Mouse (Mus musculus) kidney, embryonic 15.5 days (tissue): ENCODE measurements around the gene Tmem9. TPM values are rescaled to one million over a fixed set of nuclear protein-coding genes. Genes with fewer than 3 reads are reported as not detected.

Experiments used
- ATAC-seq: fragments of 200-750 bp; cut with Nextera tagmentation; replicated peaks from 2 replicates; pipeline ENCODE4 v1.8.0; 2017; ENCODE audit warnings: moderate TSS enrichment; ENCODE audit not compliant: low FRiP score
- H3K27ac ChIP-seq: fragments of 300-500 bp; sonication (generic); 2 replicates; pipeline ENCODE4 v1.5.1; 2015; ENCODE audit warnings: mild to moderate bottlenecking, inconsistent platforms
- H3K27me3 ChIP-seq: fragments of 300-500 bp; sonication (generic); 2 replicates; pipeline ENCODE4 v1.6.1; 2015; ENCODE audit warnings: inconsistent platforms
- H3K36me3 ChIP-seq: fragments of 300-500 bp; sonication (generic); 2 replicates; pipeline ENCODE4 v1.6.1; 2015; ENCODE audit warnings: inconsistent platforms
- H3K4me1 ChIP-seq: fragments of 300-500 bp; sonication (generic); 2 replicates; pipeline ENCODE4 v1.6.1; 2015; ENCODE audit warnings: inconsistent platforms
- H3K4me2 ChIP-seq: fragments of 300-500 bp; sonication (generic); 2 replicates; pipeline ENCODE4 v1.6.1; 2015; ENCODE audit warnings: moderate library complexity, mild to moderate bottlenecking, inconsistent platforms
- H3K4me3 ChIP-seq: fragments of 300-500 bp; sonication (generic); replicated peaks from 2 replicates; pipeline ENCODE4 v1.5.1; 2015; ENCODE audit warnings: mild to moderate bottlenecking, inconsistent platforms
- H3K9ac ChIP-seq: fragments of 300-500 bp; sonication (generic); 2 replicates; pipeline ENCODE4 v1.6.1; 2015; ENCODE audit warnings: mild to moderate bottlenecking, inconsistent platforms
- H3K9me3 ChIP-seq: fragments of 300-500 bp; sonication (generic); replicated peaks from 2 replicates; pipeline ENCODE4 v1.6.1; 2016; ENCODE audit warnings: inconsistent platforms
- WGBS: fragments of 180-500 bp; shearing (Covaris S2); methylation state at CpG from one replicate; pipeline ENCODE4 v1.1.7; 2015; ENCODE audit warnings: mixed read lengths; 5-methylcytosine and 5-hydroxymethylcytosine counted together
- polyA plus RNA-seq: library from polyadenylated mRNA; unstranded; fragments of >200 nt; fragmentation: Nextera tagmentation; extraction: Ambion mirVana; gene quantifications from 2 replicates; pipeline ENCODE4 v1.2.1, GENCODE M21; 2015

Tmem9 gene
- polyA plus RNA-seq, 1 experiment from 2014 or later: 224 TPM

DNA sequence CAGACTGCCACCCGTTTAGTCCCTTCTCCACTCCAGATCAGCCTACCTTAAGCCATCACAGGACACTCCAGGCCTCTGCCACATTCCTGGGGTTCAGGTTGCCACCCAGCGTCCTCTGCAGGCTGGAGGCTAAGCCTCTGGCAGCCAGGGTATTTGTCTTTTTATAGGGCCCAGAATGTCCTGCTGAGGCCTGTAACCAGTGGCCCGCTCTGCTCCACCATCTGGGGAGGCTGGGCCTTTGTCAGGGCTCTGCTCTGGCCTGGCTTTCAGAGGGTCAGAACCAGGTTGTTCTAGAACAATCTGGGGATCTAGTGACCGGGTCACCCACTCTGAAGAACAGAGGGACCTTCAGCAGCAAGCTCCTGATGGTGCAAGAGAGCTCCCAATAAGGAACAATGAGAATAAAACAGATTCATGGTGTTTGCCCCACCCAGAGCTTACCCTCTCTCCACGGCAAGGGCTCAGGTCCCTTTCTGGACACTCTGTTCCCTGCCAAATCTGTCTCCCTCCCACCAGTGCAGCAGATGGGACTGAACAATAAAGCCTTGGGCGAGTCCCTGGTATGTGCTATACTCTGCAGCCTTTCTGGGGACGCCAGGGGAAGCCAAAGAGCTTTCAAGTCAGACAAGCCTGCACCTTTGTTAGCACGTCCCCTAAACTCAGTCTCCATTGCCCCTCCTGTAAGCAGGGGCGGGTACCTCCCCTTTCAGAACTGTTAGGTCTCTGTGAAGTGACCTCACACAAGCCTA lies 53.3 kb downstream of the Tmem9 start:
- no peaks in the 10 kb centered on the region; the same call in 1 of the 2 replicates for H3K27me3 ChIP-seq
- no peak overlapping the region for H3K4me3 ChIP-seq
- no peak overlapping the region for H3K27ac ChIP-seq
- no peaks in the 10 kb centered on the region for H3K4me1 ChIP-seq
- ATAC-seq: no peak
- H3K36me3 ChIP-seq: no peaks in the 10 kb centered on the region
- no peak overlapping the region for H3K4me2 ChIP-seq
- H3K9ac ChIP-seq: no peak overlapping the region
- no peaks in the 10 kb centered on the region for H3K9me3 ChIP-seq
- WGBS: 62% methylated on average over 9 of the region's 9 CpGs

DNA sequence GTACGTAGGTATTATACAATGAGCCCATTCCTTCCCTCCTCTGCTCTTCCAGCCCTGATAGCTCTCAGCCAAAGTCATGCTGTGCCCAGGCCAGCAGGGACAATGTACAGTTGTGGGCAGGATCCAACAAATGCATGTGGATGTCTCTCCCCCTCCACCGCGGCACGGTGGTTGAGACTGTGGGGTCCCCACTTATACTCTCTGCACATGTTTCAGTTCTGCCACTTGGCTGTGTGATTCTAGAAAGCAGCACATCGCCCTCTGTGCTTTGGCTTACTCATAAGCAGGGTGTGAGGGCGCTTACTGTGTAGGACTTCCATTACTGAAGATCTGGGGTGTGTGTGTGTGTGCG lies 53.8 kb downstream of the Tmem9 start:
- H3K27ac ChIP-seq: no peak overlapping the region
- no peaks in the 10 kb centered on the region for H3K36me3 ChIP-seq
- H3K4me3 ChIP-seq: no peak overlapping the region
- ATAC-seq: no peak
- no peaks in the 10 kb centered on the region; the same call in 1 of the 2 replicates for H3K27me3 ChIP-seq
- no peaks in the 10 kb centered on the region for H3K9me3 ChIP-seq
- H3K4me1 ChIP-seq: no peaks in the 10 kb centered on the region
- H3K4me2 ChIP-seq: no peak overlapping the region
- 89% methylated on average over 7 of the region's 7 CpGs for WGBS
- no peak overlapping the region for H3K9ac ChIP-seq

DNA sequence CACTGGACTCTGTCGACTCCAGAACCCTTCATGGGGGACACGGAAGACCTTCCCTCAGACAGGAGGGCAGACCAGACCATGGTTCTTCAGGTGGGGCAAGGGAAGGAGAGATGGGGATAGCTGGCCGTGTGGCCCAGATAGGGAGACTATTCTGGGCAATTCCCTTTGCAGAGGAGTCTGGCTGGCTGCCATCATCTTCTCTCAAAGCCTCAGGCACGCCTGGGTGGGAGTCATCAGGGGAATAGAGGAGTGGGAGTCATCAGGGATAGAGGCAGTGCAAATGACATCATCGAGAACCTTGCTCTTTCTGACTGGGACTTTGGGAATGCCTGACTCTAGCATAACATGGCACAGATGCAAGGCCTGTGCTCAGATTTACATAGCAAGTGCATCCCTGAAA lies 56.0 kb downstream of the Tmem9 start:
- Histone ChIP-seq H3K9ac (no peak overlapping the region), H3K27me3 (no peaks in the 10 kb centered on the region), H3K4me1 (no peaks in the 10 kb centered on the region), H3K4me2 (no peak overlapping the region), H3K36me3 (no peaks in the 10 kb centered on the region), H3K4me3 (no peak overlapping the region), H3K9me3 (no peaks in the 10 kb centered on the region), H3K27ac (no peak overlapping the region)
- 67% methylated on average over 5 of the region's 5 CpGs for WGBS
- no peak for ATAC-seq

DNA sequence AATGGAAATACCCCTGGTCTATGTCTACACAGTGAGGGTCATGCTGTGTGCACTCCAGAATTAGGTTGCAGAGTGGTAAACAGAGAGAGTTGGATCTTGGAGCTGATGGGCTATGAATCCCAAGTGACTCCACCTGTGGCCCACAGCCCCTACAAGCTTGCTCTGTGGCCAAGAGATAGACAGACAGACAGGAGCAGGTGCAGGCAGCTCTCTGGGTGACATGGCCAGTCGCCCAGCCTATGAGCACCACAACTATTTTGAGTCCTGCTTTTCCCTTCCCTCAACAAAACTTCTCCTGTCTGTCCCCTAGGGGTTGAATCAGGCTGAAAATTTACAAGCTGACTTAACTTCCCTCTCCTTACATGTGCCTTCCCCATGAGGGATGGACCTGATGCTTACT lies 58.7 kb downstream of the Tmem9 start:
- H3K9ac ChIP-seq: no peak overlapping the region
- H3K27ac ChIP-seq: no peak overlapping the region
- no peak for ATAC-seq
- H3K27me3 ChIP-seq: no peaks in the 10 kb centered on the region
- no peak overlapping the region for H3K4me3 ChIP-seq
- H3K36me3 ChIP-seq: no peaks in the 10 kb centered on the region
- WGBS: 68% methylated on average over 1 of the region's 1 CpGs
- H3K9me3 ChIP-seq: no peaks in the 10 kb centered on the region
- H3K4me1 ChIP-seq: no peaks in the 10 kb centered on the region
- no peak overlapping the region for H3K4me2 ChIP-seq

DNA sequence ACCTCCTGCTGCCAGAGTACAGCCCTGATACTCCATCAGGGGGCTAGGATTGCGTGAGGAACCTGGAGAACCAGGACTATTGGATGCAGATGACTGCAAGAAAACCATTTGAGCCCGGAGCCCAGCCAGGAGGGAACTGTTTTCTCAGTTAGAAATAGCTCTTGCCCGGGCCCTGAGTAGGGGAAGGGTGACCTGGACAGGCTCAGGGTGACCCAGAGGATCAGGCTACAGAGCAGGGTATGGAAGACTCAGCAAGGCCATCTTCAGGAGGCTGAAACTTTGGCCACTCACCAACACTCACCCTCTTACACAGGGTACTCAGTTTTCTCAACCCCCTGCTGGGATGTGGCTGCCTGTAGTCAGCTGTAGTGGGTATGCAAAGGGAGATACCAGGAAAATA lies 59.6 kb downstream of the Tmem9 start:
- H3K36me3 ChIP-seq: no peaks in the 10 kb centered on the region
- H3K9me3 ChIP-seq: no peaks in the 10 kb centered on the region
- H3K27me3 ChIP-seq: no peaks in the 10 kb centered on the region
- 62% methylated on average over 3 of the region's 3 CpGs for WGBS
- no peak for ATAC-seq
- H3K4me2 ChIP-seq: no peak overlapping the region
- no peak overlapping the region for H3K9ac ChIP-seq
- H3K4me1 ChIP-seq: no peaks in the 10 kb centered on the region
- H3K4me3 ChIP-seq: no peak overlapping the region
- no peak overlapping the region for H3K27ac ChIP-seq

DNA sequence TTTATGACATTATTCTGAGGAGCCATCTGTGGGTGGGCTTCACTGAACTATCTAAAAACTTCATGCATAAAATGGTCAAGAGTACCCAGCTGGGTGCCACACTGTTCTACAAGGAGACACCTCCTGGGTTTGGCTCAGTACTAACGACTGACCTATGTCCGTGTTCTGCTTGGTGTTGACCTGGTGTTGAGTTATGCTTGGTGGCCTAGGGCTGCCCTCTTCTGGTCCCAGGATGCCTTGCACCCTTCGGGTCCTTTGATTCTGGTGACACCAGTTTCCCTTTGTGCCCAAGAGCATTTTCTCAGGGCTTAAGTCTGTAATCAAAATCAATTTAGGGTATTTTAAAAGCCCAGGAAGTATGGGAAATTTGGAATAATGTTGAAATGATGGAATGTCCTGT lies 68.1 kb downstream of the Tmem9 start:
- Histone ChIP-seq H3K27me3 (no peaks in the 10 kb centered on the region), H3K4me1 (no peaks in the 10 kb centered on the region), H3K36me3 (no peaks in the 10 kb centered on the region), H3K9ac (no peak overlapping the region), H3K9me3 (no peaks in the 10 kb centered on the region), H3K4me3 (no peak overlapping the region), H3K4me2 (no peak overlapping the region), H3K27ac (no peak overlapping the region)
- 12% methylated on average over 3 of the region's 3 CpGs for WGBS
- ATAC-seq: no peak

DNA sequence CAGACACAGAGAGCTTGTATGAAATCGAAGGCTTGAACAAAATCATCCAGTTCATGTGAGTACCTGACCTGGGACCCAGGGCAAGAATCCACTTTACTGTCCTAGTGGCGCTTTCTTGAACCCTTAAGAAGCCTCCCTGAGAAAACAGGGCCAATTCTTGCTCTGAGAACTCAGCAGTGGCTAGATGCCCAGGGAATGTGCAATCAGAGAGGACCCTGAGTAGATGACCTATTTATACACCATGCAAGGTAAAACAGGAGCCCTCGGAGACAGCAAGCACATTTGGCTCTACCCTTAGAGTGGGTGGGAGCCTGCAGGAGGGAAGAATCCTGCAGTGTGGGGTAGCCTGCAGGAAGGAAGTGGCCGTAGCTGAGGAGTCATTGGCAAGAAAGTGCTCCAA lies 69.7 kb downstream of the Tmem9 start:
- Histone ChIP-seq H3K4me3 (no peak overlapping the region), H3K27ac (no peak overlapping the region), H3K9me3 (no peaks in the 10 kb centered on the region; the same call in 1 of the 2 replicates), H3K27me3 (no peaks in the 10 kb centered on the region), H3K4me2 (no peak overlapping the region), H3K36me3 (no peaks in the 10 kb centered on the region), H3K9ac (no peak overlapping the region), H3K4me1 (no peaks in the 10 kb centered on the region)
- 58% methylated on average over 4 of the region's 4 CpGs for WGBS
- ATAC-seq: no peak

DNA sequence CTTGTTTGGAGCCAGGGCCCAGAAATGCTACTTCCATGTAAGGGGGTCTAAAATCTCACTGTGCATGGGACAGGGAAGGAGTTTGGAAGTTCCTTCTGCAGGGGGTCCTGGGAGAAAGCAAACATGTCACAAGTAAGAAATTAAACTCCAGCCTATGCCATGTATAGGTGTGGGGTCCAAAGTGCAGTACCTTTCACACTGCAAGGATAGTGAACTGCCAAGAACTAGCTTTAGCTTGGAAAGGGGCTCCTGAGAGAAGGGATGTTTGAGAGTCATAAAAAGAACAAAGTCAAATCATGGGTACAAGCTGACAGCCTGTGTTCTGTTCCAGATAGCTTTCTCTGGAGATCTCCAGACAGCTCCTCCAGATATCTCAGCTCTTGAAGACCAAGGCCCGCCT lies 73.2 kb downstream of the Tmem9 start:
- no peaks in the 10 kb centered on the region for H3K27me3 ChIP-seq
- no peak overlapping the region for H3K4me2 ChIP-seq
- no peak overlapping the region for H3K9ac ChIP-seq
- H3K27ac ChIP-seq: no peak overlapping the region
- WGBS: 87% methylated on average over 1 of the region's 1 CpGs
- H3K9me3 ChIP-seq: no peaks in the 10 kb centered on the region; the same call in 1 of the 2 replicates
- no peak overlapping the region for H3K4me3 ChIP-seq
- no peaks in the 10 kb centered on the region for H3K36me3 ChIP-seq
- H3K4me1 ChIP-seq: no peaks in the 10 kb centered on the region
- no peak for ATAC-seq

Other genes with a start within 250 kb of the Tmem9 start
- gene Phlda3, start 242.0 kb upstream of the Tmem9 start, polyA plus RNA-seq: 79.5 and 86.2 TPM in 2 replicates
- gene Tnni1, start 228.7 kb upstream of the Tmem9 start, polyA plus RNA-seq: 36.1 and 56.2 TPM in 2 replicates
- gene Lad1, start 189.6 kb upstream of the Tmem9 start, polyA plus RNA-seq: 21.7 and 22.1 TPM in 2 replicates
- 22.2 and 39.9 TPM in 2 replicates for gene Tnnt2, start 171.8 kb upstream of the Tmem9 start, polyA plus RNA-seq
- gene Pkp1, start 88.9 kb upstream of the Tmem9 start, polyA plus RNA-seq: 0.35 and 0.57 TPM in 2 replicates
- 0.12 and 0.14 TPM in 2 replicates for gene Igfn1, start 1.8 kb upstream of the Tmem9 start, polyA plus RNA-seq
- gene Ascl5, start 42.7 kb downstream of the Tmem9 start, polyA plus RNA-seq: not detected in 2 replicates
- gene Cacna1s, start 44.6 kb downstream of the Tmem9 start, polyA plus RNA-seq: 0.49 and 0.57 TPM in 2 replicates
- gene Kif21b, start 123.2 kb downstream of the Tmem9 start, polyA plus RNA-seq: 2.0 and 2.5 TPM in 2 replicates
- 0.30 and 0.48 TPM in 2 replicates for gene Mroh3, start 204.7 kb downstream of the Tmem9 start, polyA plus RNA-seq
- 16.0 and 17.1 TPM in 2 replicates for gene Inava, start 226.1 kb downstream of the Tmem9 start, polyA plus RNA-seq